Mouse (Mus musculus) midbrain, postnatal 0 days (tissue): ENCODE measurements at regions not wholly inside any gene's neighbourhood (a gene's known extent, or its start where the extent isn't known, plus 50 kb on each side); places are given as distances from the start of the nearest gene placed in this dataset.
A peak's percentile ranks its signal among the peaks of the same experiment; 100 is the strongest.

Source experiments
- ATAC-seq: fragments of 200-750 bp; cut with Nextera tagmentation; 2 replicates; pipeline ENCODE4 v1.8.0; 2017; ENCODE audit warnings: moderate number of reproducible peaks, mild to moderate bottlenecking, moderate TSS enrichment, moderate library complexity; ENCODE audit not compliant: low FRiP score
- DNase-seq: peaks from one replicate; pipeline ENCODE4 v3.0.0-alpha.2; 2015; ENCODE audit warnings: low spot score
- H3K27ac ChIP-seq: fragments of 300-500 bp; sonication (generic); 2 replicates; pipeline ENCODE4 v1.5.1; 2014; ENCODE audit warnings: low read depth, mild to moderate bottlenecking, low read length, mixed read lengths
- H3K27me3 ChIP-seq: fragments of 300-500 bp; sonication (generic); 2 replicates; pipeline ENCODE4 v1.6.1; 2014; ENCODE audit warnings: low read length, control low read depth, mixed read lengths; ENCODE audit not compliant: insufficient read depth
- H3K36me3 ChIP-seq: fragments of 300-500 bp; sonication (generic); 2 replicates; pipeline ENCODE4 v1.6.1; 2014; ENCODE audit warnings: low read length, control low read depth, mixed read lengths; ENCODE audit not compliant: insufficient read depth
- H3K4me1 ChIP-seq: fragments of 300-500 bp; sonication (generic); 2 replicates; pipeline ENCODE4 v1.6.1; 2014; ENCODE audit warnings: mild to moderate bottlenecking, control low read depth, antibody characterized with exemption, low read length, mixed read lengths; ENCODE audit not compliant: insufficient read depth
- H3K4me2 ChIP-seq: fragments of 300-500 bp; sonication (generic); 2 replicates; pipeline ENCODE4 v1.6.1; 2014; ENCODE audit warnings: low read depth, mild to moderate bottlenecking, low read length, mixed read lengths; ENCODE audit not compliant: poor library complexity, severe bottlenecking
- H3K4me3 ChIP-seq: fragments of 300-500 bp; sonication (generic); 2 replicates; pipeline ENCODE4 v1.5.1; 2014; ENCODE audit warnings: low read depth, mild to moderate bottlenecking, low read length, moderate library complexity
- H3K9ac ChIP-seq: fragments of 300-500 bp; sonication (generic); replicated peaks from 2 replicates; pipeline ENCODE4 v1.6.1; 2014; ENCODE audit warnings: mild to moderate bottlenecking, low read length, moderate library complexity, mixed read lengths; ENCODE audit not compliant: poor library complexity, severe bottlenecking
- H3K9me3 ChIP-seq: fragments of 300-500 bp; sonication (generic); 2 replicates; pipeline ENCODE4 v1.6.1; 2016; ENCODE audit warnings: low read length, control low read depth
- CTCF ChIP-seq: IDR thresholded peaks from 2 replicates; pipeline ENCODE4 v1.5.1; 2016; ENCODE audit warnings: antibody characterized with exemption, mild to moderate bottlenecking
- WGBS: fragments of 180-500 bp; shearing (Covaris S2); extraction: QIAGEN DNeasy Blood & Tissue Kit; methylation state at CpG from one replicate; pipeline ENCODE4 v1.1.7; 2014; 5-methylcytosine and 5-hydroxymethylcytosine counted together

DNA sequence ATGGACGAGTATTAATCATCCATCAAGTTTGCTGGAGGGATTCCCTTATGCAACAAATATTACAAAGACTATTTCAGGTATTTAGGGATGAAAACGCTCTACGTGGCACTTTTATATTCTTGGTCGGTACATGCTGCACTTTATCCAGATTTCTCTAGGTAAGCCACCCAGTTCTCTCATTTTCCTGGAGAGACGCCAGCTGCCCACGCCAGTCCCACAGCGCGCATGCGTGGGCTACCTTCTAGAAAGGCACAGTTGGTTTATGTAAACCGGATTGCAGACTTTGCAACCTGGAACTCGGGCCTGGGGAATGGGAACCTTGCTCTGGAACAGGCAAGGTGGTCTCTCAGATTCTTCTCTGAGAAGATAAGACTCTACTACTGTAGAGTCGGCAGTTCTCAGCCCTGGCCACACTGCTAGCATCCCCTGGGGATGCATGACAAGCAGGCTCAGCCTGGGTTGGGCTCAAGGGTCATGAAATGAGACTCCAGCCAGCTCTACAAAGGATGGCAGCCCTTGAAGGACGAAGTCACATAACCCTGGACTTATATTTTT is 265.0 kb downstream of the Etnk1 start:
- no peak for TF ChIP-seq CTCF
- H3K27ac ChIP-seq, result no peak overlapping the region
- H3K4me1 ChIP-seq, result no peaks in the 10 kb centered on the region
- H3K9me3 ChIP-seq, result no peaks in the 10 kb centered on the region
- WGBS, result 93% methylated on average over 13 of the region's 13 CpGs
- H3K9ac ChIP-seq, result no peak overlapping the region
- DNase-seq, result no peak
- no peak overlapping the region for H3K4me3 ChIP-seq
- H3K4me2 ChIP-seq, result no peak overlapping the region
- no peak for ATAC-seq
- no peaks in the 10 kb centered on the region for H3K27me3 ChIP-seq
- no peaks in the 10 kb centered on the region for H3K36me3 ChIP-seq

DNA sequence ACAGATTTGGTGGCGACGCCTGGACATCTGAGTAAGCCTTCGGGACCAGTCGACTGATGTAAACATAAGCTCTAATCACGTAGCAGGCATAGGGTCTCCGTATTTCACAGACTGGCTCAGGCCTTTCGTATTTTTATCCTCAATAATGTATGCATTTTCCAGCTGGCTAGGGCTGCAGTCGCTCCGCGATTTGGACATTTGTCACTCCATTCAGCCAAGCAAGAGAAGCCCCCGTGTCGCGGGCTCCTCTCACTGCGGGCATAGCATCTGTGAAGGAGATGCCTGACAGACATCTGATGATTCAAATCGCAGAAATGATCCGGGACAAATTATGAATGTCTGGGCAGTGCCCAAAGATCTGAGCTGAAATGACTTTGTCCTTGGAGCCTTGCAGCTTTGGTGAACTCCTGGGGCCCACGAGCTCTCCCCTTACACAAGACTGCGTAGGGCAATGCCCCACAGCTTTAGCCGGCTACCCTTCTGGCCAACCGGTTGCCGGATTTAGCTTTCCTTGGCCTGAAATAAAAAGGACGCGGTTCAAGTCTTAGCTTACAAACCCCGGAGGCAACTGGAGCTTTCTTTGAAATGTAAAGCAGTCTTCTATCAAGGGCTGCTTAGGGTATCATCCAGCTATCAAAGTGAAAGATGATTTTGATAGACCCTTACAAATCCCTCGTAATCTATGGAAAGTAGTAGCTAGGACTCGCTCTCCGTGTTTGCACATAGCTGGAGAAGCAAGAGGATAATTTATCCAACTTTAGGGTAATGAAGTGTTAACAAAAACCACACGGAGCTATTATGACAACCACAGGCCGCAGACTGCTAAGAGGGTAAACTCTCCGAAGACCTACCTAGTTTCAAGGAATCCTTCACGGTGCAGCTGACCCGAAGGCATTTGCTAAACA is 270.6 kb downstream of the Etnk1 start:
- Histone ChIP-seq H3K4me1 (peaks cover 9% of the 10 kb centered on the region; the same call in 1 of the 2 replicates), H3K27ac (no peak overlapping the region), H3K9me3 (no peaks in the 10 kb centered on the region), H3K9ac (no peak overlapping the region), H3K36me3 (no peaks in the 10 kb centered on the region), H3K27me3 (no peaks in the 10 kb centered on the region), H3K4me2 (peak overlapping the region; percentile 42), H3K4me3 (no peak overlapping the region)
- 27% methylated on average over 32 of the region's 32 CpGs for WGBS
- TF ChIP-seq CTCF, result no peak
- DNase-seq, result peak; percentile 63
- ATAC-seq, result no peak

DNA sequence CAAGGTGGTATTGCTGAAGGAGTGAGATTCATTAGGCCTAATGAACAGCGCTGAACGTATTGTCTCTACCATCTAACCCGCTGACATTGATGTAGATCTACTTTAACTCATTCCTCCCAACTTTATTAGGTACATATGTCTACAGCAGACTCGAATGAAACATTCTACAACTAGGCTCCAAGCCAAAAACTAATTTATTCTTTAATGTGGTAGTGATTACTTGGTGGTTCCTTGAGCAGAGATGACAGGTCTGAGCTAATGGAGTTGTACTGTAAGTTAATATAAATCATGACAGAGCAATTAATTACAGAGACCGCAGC is 271.2 kb downstream of the Etnk1 start:
- H3K4me1 ChIP-seq, result peaks cover 9% of the 10 kb centered on the region; the same call in 1 of the 2 replicates
- no peaks in the 10 kb centered on the region for H3K36me3 ChIP-seq
- ATAC-seq (no peak), DNase-seq (no peak)
- no peak overlapping the region for H3K4me2 ChIP-seq
- WGBS, result 60% methylated on average over 5 of the region's 5 CpGs
- no peak for TF ChIP-seq CTCF
- H3K27ac ChIP-seq, result no peak overlapping the region
- no peaks in the 10 kb centered on the region for H3K9me3 ChIP-seq
- H3K9ac ChIP-seq, result no peak overlapping the region
- no peak overlapping the region for H3K4me3 ChIP-seq
- H3K27me3 ChIP-seq, result no peaks in the 10 kb centered on the region

DNA sequence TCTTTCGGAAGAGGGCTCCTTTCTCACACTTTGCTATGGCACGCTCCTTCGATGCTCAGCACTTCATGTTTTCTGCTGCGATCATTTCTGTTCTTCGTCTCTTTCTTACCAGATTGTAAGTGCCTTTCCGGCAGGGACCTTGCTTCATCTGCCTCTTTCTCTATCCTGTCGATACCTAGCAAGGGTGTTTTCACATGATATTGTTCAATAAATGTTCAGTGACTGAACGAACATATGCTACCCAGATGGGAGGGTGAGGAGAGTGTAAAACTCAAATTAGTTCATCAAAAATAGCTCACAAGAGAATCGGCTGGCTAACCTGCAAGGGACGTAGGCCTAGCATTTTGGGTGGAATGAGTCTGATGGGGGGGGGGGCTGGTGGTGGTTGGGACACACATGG is 272.5 kb downstream of the Etnk1 start:
- Histone ChIP-seq H3K4me1 (peaks cover 9% of the 10 kb centered on the region; the same call in 1 of the 2 replicates), H3K4me2 (no peak overlapping the region), H3K27ac (no peak overlapping the region), H3K27me3 (no peaks in the 10 kb centered on the region), H3K9ac (no peak overlapping the region), H3K36me3 (no peaks in the 10 kb centered on the region), H3K4me3 (no peak overlapping the region), H3K9me3 (no peaks in the 10 kb centered on the region)
- 94% methylated on average over 10 of the region's 10 CpGs for WGBS
- no peak for TF ChIP-seq CTCF
- ATAC-seq (no peak), DNase-seq (no peak)

DNA sequence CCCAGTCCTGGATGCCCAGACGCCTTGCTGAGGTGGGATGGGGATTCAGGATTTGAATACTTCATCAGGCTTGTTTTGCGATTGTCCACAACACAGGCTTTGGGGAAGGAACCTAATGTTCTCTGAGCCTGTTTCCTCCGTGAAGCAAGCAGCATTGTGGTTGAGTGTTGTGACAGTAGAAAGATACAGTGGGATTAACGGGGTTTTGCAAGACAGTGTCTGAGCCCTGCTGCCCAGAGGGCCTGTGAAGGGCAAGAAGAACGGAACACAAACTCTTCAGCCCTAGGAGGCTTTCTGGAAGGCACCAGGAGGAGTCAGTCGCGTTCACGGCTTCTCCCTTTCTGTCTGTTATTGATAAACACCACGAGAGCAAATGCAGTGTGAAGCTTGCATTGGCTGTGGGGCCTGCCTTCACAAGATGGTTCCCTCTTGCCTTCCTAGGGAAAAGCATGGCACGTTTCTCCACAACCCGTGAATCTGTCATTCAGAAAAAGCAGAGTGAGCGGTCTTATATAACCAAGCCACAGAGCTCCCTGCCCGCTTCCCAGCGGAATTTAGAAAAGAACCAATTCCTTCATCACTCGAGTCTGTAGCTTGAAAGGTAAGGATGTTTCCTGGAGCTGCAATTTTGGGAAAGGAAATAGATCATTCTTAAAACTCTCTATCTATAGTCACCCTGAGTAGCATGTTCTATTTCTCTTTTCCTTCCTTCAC is 273.4 kb downstream of the Etnk1 start:
- no peak overlapping the region for H3K9ac ChIP-seq
- WGBS, result 81% methylated on average over 15 of the region's 15 CpGs
- no peaks in the 10 kb centered on the region for H3K27me3 ChIP-seq
- H3K4me3 ChIP-seq, result no peak overlapping the region
- H3K9me3 ChIP-seq, result no peaks in the 10 kb centered on the region
- no peak overlapping the region for H3K4me2 ChIP-seq
- ATAC-seq (no peak), DNase-seq (no peak)
- H3K27ac ChIP-seq, result no peak overlapping the region
- peaks cover 9% of the 10 kb centered on the region; the same call in 1 of the 2 replicates for H3K4me1 ChIP-seq
- no peak for TF ChIP-seq CTCF
- no peaks in the 10 kb centered on the region for H3K36me3 ChIP-seq

DNA sequence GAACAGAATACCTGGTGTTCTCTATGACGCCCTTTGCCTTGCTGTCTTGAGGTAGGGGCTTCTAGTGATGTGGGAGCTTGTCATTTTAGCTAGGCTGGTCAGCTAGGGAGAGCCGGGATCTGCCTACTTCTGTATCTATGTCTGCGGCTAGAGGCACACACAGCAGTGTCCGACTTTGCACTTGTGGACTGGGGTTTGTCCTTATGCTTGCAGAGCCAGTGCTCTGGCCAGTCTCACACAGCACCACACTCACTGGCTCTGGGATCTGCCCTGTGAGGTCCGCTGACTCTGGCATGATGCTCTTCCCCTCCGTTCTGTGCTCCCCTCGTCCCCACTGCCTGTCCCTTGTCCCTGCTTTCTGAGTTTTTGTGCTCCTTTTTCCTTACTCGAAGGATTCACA is 275.3 kb downstream of the Etnk1 start:
- no peak overlapping the region for H3K27ac ChIP-seq
- DNase-seq (no peak), ATAC-seq (no peak)
- no peak overlapping the region for H3K9ac ChIP-seq
- no peaks in the 10 kb centered on the region for H3K36me3 ChIP-seq
- H3K27me3 ChIP-seq, result no peaks in the 10 kb centered on the region
- 84% methylated on average over 8 of the region's 8 CpGs for WGBS
- H3K4me3 ChIP-seq, result no peak overlapping the region
- no peak overlapping the region for H3K4me2 ChIP-seq
- no peaks in the 10 kb centered on the region for H3K9me3 ChIP-seq
- TF ChIP-seq CTCF, result no peak
- H3K4me1 ChIP-seq, result peaks cover 7% of the 10 kb centered on the region; the same call in 1 of the 2 replicates
